Mouse (Mus musculus) heart, embryonic 15.5 days (tissue): ENCODE data around the gene Trp53bp2. TPM values are rescaled to one million over a fixed set of nuclear protein-coding genes. Genes with fewer than 3 reads are reported as not detected.

ENCODE experiments used
- ATAC-seq: fragments of 200-750 bp; cut with Nextera tagmentation; replicated peaks from 2 replicates; pipeline ENCODE4 v1.8.0; 2017; ENCODE audit warnings: low read depth, moderate TSS enrichment; ENCODE audit not compliant: insufficient number of reproducible peaks, insufficient read depth, low FRiP score
- H3K27ac ChIP-seq: fragments of 300-500 bp; sonication (generic); 2 replicates; pipeline ENCODE4 v1.5.1; 2015; ENCODE audit warnings: mild to moderate bottlenecking, inconsistent platforms
- H3K27me3 ChIP-seq: fragments of 300-500 bp; sonication (generic); 2 replicates; pipeline ENCODE4 v1.6.1; 2015; ENCODE audit warnings: inconsistent platforms
- H3K36me3 ChIP-seq: fragments of 300-500 bp; sonication (generic); 2 replicates; pipeline ENCODE4 v1.6.1; 2015; ENCODE audit warnings: mild to moderate bottlenecking, inconsistent platforms
- H3K4me1 ChIP-seq: fragments of 300-500 bp; sonication (generic); replicated peaks from 2 replicates; pipeline ENCODE4 v1.6.1; 2015; ENCODE audit warnings: inconsistent platforms
- H3K4me2 ChIP-seq: fragments of 300-500 bp; sonication (generic); 2 replicates; pipeline ENCODE4 v1.6.1; 2015; ENCODE audit warnings: inconsistent platforms, mild to moderate bottlenecking, moderate library complexity
- H3K4me3 ChIP-seq: fragments of 300-500 bp; sonication (generic); 2 replicates; pipeline ENCODE4 v1.5.1; 2015; ENCODE audit warnings: mild to moderate bottlenecking, inconsistent platforms
- H3K9ac ChIP-seq: fragments of 300-500 bp; sonication (generic); 2 replicates; pipeline ENCODE4 v1.6.1; 2015; ENCODE audit warnings: mild to moderate bottlenecking, inconsistent platforms
- H3K9me3 ChIP-seq: fragments of 300-500 bp; sonication (generic); replicated peaks from 2 replicates; pipeline ENCODE4 v1.6.1; 2016; ENCODE audit warnings: inconsistent platforms
- WGBS: fragments of 180-500 bp; shearing (Covaris S2); methylation state at CpG from one replicate; pipeline ENCODE4 v1.1.7; 2015; ENCODE audit warnings: mixed read lengths; 5-methylcytosine and 5-hydroxymethylcytosine counted together
- polyA plus RNA-seq: library from polyadenylated mRNA; unstranded; fragments of >200 nt; fragmentation: Nextera tagmentation; extraction: Ambion mirVana; gene quantifications from 2 replicates; pipeline ENCODE4 v1.2.1, GENCODE M21; 2015

Trp53bp2 gene
- polyA plus RNA-seq, 1 experiment from 2014 or later, result 12.0 TPM

- H3K4me1 ChIP-seq, result peaks cover 11% of the 10 kb centered on the region
- no peak overlapping the region for H3K9ac ChIP-seq
- H3K9me3 ChIP-seq, result no peaks in the 10 kb centered on the region
- H3K4me2 ChIP-seq, result no peak overlapping the region
- peaks cover 45% of the 10 kb centered on the region for H3K36me3 ChIP-seq
- H3K27ac ChIP-seq, result no peak overlapping the region
- no peak for ATAC-seq
- H3K4me3 ChIP-seq, result no peak overlapping the region
- H3K27me3 ChIP-seq, result no peaks in the 10 kb centered on the region
- WGBS, result 60% methylated on average over 5 of the region's 5 CpGs
Measured at GRCm38 (mm10) chr1:182436746-182437145, 27.8 kb downstream of the Trp53bp2 start.

GRCm38 (mm10) chr1:182439546-182440222 lies 30.7 kb downstream of the Trp53bp2 start:
- H3K27me3 ChIP-seq, result no peaks in the 10 kb centered on the region
- peak; percentile 67 for ATAC-seq
- peak overlapping the region; percentile 10; the same call in 1 of the 2 replicates for H3K27ac ChIP-seq
- H3K9ac ChIP-seq, result no peak overlapping the region
- WGBS, result 64% methylated on average over 5 of the region's 5 CpGs
- H3K4me2 ChIP-seq, result no peak overlapping the region
- peaks cover 14% of the 10 kb centered on the region for H3K4me1 ChIP-seq
- no peak overlapping the region for H3K4me3 ChIP-seq
- H3K9me3 ChIP-seq, result no peaks in the 10 kb centered on the region
- H3K36me3 ChIP-seq, result peaks cover 48% of the 10 kb centered on the region

- H3K9ac ChIP-seq, result no peak overlapping the region
- no peaks in the 10 kb centered on the region for H3K9me3 ChIP-seq
- H3K4me1 ChIP-seq, result peaks cover 14% of the 10 kb centered on the region
- no peak overlapping the region for H3K27ac ChIP-seq
- no peak for ATAC-seq
- H3K4me3 ChIP-seq, result no peak overlapping the region
- WGBS, result 88% methylated on average over 18 of the region's 18 CpGs
- H3K4me2 ChIP-seq, result no peak overlapping the region
- no peaks in the 10 kb centered on the region for H3K27me3 ChIP-seq
- H3K36me3 ChIP-seq, result peaks cover 59% of the 10 kb centered on the region
Measured at GRCm38 (mm10) chr1:182441791-182442473, 33.0 kb downstream of the Trp53bp2 start.

GRCm38 (mm10) chr1:182444116-182444515 lies 35.1 kb downstream of the Trp53bp2 start:
- H3K27ac ChIP-seq, result no peak overlapping the region; the same call in 1 of the 2 replicates
- no peak for ATAC-seq
- no peak overlapping the region for H3K9ac ChIP-seq
- H3K27me3 ChIP-seq, result no peaks in the 10 kb centered on the region
- no peak overlapping the region for H3K4me2 ChIP-seq
- H3K9me3 ChIP-seq, result no peaks in the 10 kb centered on the region
- no peak overlapping the region for H3K4me3 ChIP-seq
- 71% methylated on average over 2 of the region's 2 CpGs for WGBS
- peaks cover 63% of the 10 kb centered on the region for H3K36me3 ChIP-seq
- H3K4me1 ChIP-seq, result peaks cover 14% of the 10 kb centered on the region

GRCm38 (mm10) chr1:182448276-182449035 lies 39.5 kb downstream of the Trp53bp2 start:
- H3K4me2 ChIP-seq, result no peak overlapping the region
- 92% methylated on average over 14 of the region's 14 CpGs for WGBS
- H3K27me3 ChIP-seq, result no peaks in the 10 kb centered on the region
- H3K4me1 ChIP-seq, result peaks cover 12% of the 10 kb centered on the region
- H3K36me3 ChIP-seq, result peaks cover 53% of the 10 kb centered on the region
- H3K9me3 ChIP-seq, result no peaks in the 10 kb centered on the region
- H3K9ac ChIP-seq, result no peak overlapping the region
- H3K4me3 ChIP-seq, result no peak overlapping the region
- no peak for ATAC-seq
- H3K27ac ChIP-seq, result no peak overlapping the region

- peaks cover 15% of the 10 kb centered on the region for H3K4me1 ChIP-seq
- H3K36me3 ChIP-seq, result peaks cover 36% of the 10 kb centered on the region
- H3K4me2 ChIP-seq, result no peak overlapping the region
- no peak overlapping the region for H3K27ac ChIP-seq
- no peak overlapping the region for H3K9ac ChIP-seq
- no peaks in the 10 kb centered on the region for H3K27me3 ChIP-seq
- 59% methylated on average over 4 of the region's 4 CpGs for WGBS
- H3K9me3 ChIP-seq, result no peaks in the 10 kb centered on the region
- no peak overlapping the region for H3K4me3 ChIP-seq
- ATAC-seq, result no peak
Measured at GRCm38 (mm10) chr1:182452473-182452872, 43.5 kb downstream of the Trp53bp2 start.

GRCm38 (mm10) chr1:182455080-182455479 lies 46.1 kb downstream of the Trp53bp2 start:
- WGBS, result 81% methylated on average over 2 of the region's 2 CpGs
- Histone ChIP-seq H3K27me3 (no peaks in the 10 kb centered on the region), H3K36me3 (peaks cover 32% of the 10 kb centered on the region), H3K4me1 (peaks cover 15% of the 10 kb centered on the region), H3K4me3 (no peak overlapping the region), H3K27ac (no peak overlapping the region), H3K4me2 (no peak overlapping the region), H3K9ac (no peak overlapping the region), H3K9me3 (no peaks in the 10 kb centered on the region)
- no peak for ATAC-seq

GRCm38 (mm10) chr1:182458556-182458955 lies 49.6 kb downstream of the Trp53bp2 start:
- 85% methylated on average over 19 of the region's 19 CpGs for WGBS

GRCm38 (mm10) chr1:182459436-182459835 lies 50.5 kb downstream of the Trp53bp2 start:
- ATAC-seq, result no peak
- H3K4me3 ChIP-seq, result no peak overlapping the region
- H3K4me1 ChIP-seq, result peaks cover 17% of the 10 kb centered on the region
- H3K27ac ChIP-seq, result no peak overlapping the region
- 76% methylated on average over 8 of the region's 8 CpGs for WGBS
- no peak overlapping the region for H3K4me2 ChIP-seq
- no peak overlapping the region for H3K9ac ChIP-seq
- H3K9me3 ChIP-seq, result no peaks in the 10 kb centered on the region
- peaks cover 37% of the 10 kb centered on the region for H3K36me3 ChIP-seq
- H3K27me3 ChIP-seq, result no peaks in the 10 kb centered on the region

More at GRCm38 (mm10) chr1:182458556-182458955, 49.6 kb downstream of the Trp53bp2 start:
- Histone ChIP-seq H3K9me3 (no peaks in the 10 kb centered on the region), H3K4me3 (no peak overlapping the region), H3K27me3 (no peaks in the 10 kb centered on the region), H3K27ac (no peak overlapping the region), H3K4me2 (no peak overlapping the region), H3K36me3 (peaks cover 37% of the 10 kb centered on the region), H3K9ac (no peak overlapping the region), H3K4me1 (peaks cover 21% of the 10 kb centered on the region)
- ATAC-seq, result no peak

GRCm38 (mm10) chr1:182460291-182461244 lies 51.6 kb downstream of the Trp53bp2 start:
- peak overlapping the region; percentile 63 for H3K27ac ChIP-seq
- WGBS, result 75% methylated on average over 13 of the region's 13 CpGs
- H3K27me3 ChIP-seq, result no peaks in the 10 kb centered on the region
- peaks cover 19% of the 10 kb centered on the region for H3K4me1 ChIP-seq
- H3K4me3 ChIP-seq, result no peak overlapping the region
- H3K4me2 ChIP-seq, result no peak overlapping the region
- no peaks in the 10 kb centered on the region for H3K9me3 ChIP-seq
- no peak overlapping the region for H3K9ac ChIP-seq
- no peak for ATAC-seq
- peaks cover 36% of the 10 kb centered on the region for H3K36me3 ChIP-seq
